Mouse (Mus musculus): ENCODE results near the gene Hacd3. TPM values are rescaled to one million over a fixed set of nuclear protein-coding genes. Genes with fewer than 3 reads are reported as not detected.
A peak's percentile ranks its signal among the peaks of the same experiment; 100 is the strongest.

Hacd3 gene
- polyA plus RNA-seq, 1 experiment from 2014 or later = 120 TPM

GRCm38 (mm10) chr9:65021887-65022579 is 540 bp upstream of the Hacd3 start:
- H3K4me1 ChIP-seq (replicated peaks; ENCODE audit: control insufficient read depth, insufficient read depth, low read length) = peaks cover 17% of the 10 kb centered on the region
- no peak for DNase-seq (ENCODE audit: low spot score)
- H3K4me3 ChIP-seq (ENCODE audit: low read depth, low read length) = peak overlapping the region; percentile 69
- no peak for ATAC-seq (replicated peaks; ENCODE audit: low FRiP score)
- 0 out of 2 replicates have a peak, but pooled peaks cover 3% of the 10 kb centered on the region for H3K27me3 ChIP-seq (ENCODE audit: control insufficient read depth, insufficient read depth, low read length)
- no peaks in the 10 kb centered on the region for H3K9me3 ChIP-seq (ENCODE audit: control insufficient read depth, low read length)
- H3K9ac ChIP-seq (ENCODE audit: low read length) = peak overlapping the region; percentile 87
- peak overlapping the region; percentile 80 for H3K4me2 ChIP-seq (ENCODE audit: low read depth, low read length, severe bottlenecking)
- H3K27ac ChIP-seq (ENCODE audit: low read depth, low read length) = peak overlapping the region; percentile 71
- WGBS = 17% methylated on average over 9 of the region's 9 CpGs
- H3K36me3 ChIP-seq (ENCODE audit: control insufficient read depth, insufficient read depth, low read length) = no peaks in the 10 kb centered on the region

GRCm38 (mm10) chr9:65020128-65020527 is 1.4 kb downstream of the Hacd3 start:
- Histone ChIP-seq H3K9me3 (ENCODE audit: control insufficient read depth, low read length) (no peaks in the 10 kb centered on the region), H3K27ac (ENCODE audit: low read depth, low read length) (no peak overlapping the region), H3K4me1 (replicated peaks; ENCODE audit: control insufficient read depth, insufficient read depth, low read length) (peaks cover 17% of the 10 kb centered on the region), H3K4me3 (ENCODE audit: low read depth, low read length) (peak overlapping the region; percentile 69), H3K9ac (ENCODE audit: low read length) (no peak overlapping the region; the same call in 1 of the 2 replicates), H3K36me3 (ENCODE audit: control insufficient read depth, insufficient read depth, low read length) (no peaks in the 10 kb centered on the region), H3K27me3 (ENCODE audit: control insufficient read depth, insufficient read depth, low read length) (0 out of 2 replicates have a peak, but pooled peaks cover 3% of the 10 kb centered on the region), H3K4me2 (ENCODE audit: low read depth, low read length, severe bottlenecking) (peak overlapping the region; percentile 80)
- WGBS = 79% methylated on average over 4 of the region's 4 CpGs
- DNase-seq (ENCODE audit: low spot score) (no peak), ATAC-seq (replicated peaks; ENCODE audit: low FRiP score) (no peak)

GRCm38 (mm10) chr9:65019146-65019545 is 2.3 kb downstream of the Hacd3 start:
- Histone ChIP-seq H3K4me1 (replicated peaks; ENCODE audit: control insufficient read depth, insufficient read depth, low read length) (peaks cover 17% of the 10 kb centered on the region), H3K9me3 (ENCODE audit: control insufficient read depth, low read length) (no peaks in the 10 kb centered on the region), H3K4me3 (ENCODE audit: low read depth, low read length) (no peak overlapping the region), H3K9ac (ENCODE audit: low read length) (no peak overlapping the region), H3K27me3 (ENCODE audit: control insufficient read depth, insufficient read depth, low read length) (0 out of 2 replicates have a peak, but pooled peaks cover 3% of the 10 kb centered on the region), H3K4me2 (ENCODE audit: low read depth, low read length, severe bottlenecking) (no peak overlapping the region), H3K27ac (ENCODE audit: low read depth, low read length) (no peak overlapping the region), H3K36me3 (ENCODE audit: control insufficient read depth, insufficient read depth, low read length) (no peaks in the 10 kb centered on the region)
- DNase-seq (ENCODE audit: low spot score) (no peak), ATAC-seq (replicated peaks; ENCODE audit: low FRiP score) (no peak)
- WGBS = 71% methylated on average over 3 of the region's 3 CpGs

GRCm38 (mm10) chr9:65018588-65019121 is 2.8 kb downstream of the Hacd3 start:
- H3K4me2 ChIP-seq (ENCODE audit: low read depth, low read length, severe bottlenecking) = no peak overlapping the region

GRCm38 (mm10) chr9:65017896-65018295 is 3.6 kb downstream of the Hacd3 start:
- H3K27me3 ChIP-seq (ENCODE audit: control insufficient read depth, insufficient read depth, low read length) = no peaks in the 10 kb centered on the region
- 89% methylated on average over 4 of the region's 4 CpGs for WGBS
- no peak overlapping the region for H3K4me2 ChIP-seq (ENCODE audit: low read depth, low read length, severe bottlenecking)

More at GRCm38 (mm10) chr9:65018588-65019121, 2.8 kb downstream of the Hacd3 start:
- no peak for DNase-seq (ENCODE audit: low spot score)
- Histone ChIP-seq H3K9me3 (ENCODE audit: control insufficient read depth, low read length) (no peaks in the 10 kb centered on the region), H3K4me1 (replicated peaks; ENCODE audit: control insufficient read depth, insufficient read depth, low read length) (peaks cover 17% of the 10 kb centered on the region), H3K4me3 (ENCODE audit: low read depth, low read length) (no peak overlapping the region), H3K27ac (ENCODE audit: low read depth, low read length) (no peak overlapping the region), H3K27me3 (ENCODE audit: control insufficient read depth, insufficient read depth, low read length) (0 out of 2 replicates have a peak, but pooled peaks cover 3% of the 10 kb centered on the region), H3K36me3 (ENCODE audit: control insufficient read depth, insufficient read depth, low read length) (no peaks in the 10 kb centered on the region), H3K9ac (ENCODE audit: low read length) (no peak overlapping the region)
- no peak for ATAC-seq (replicated peaks; ENCODE audit: low FRiP score)
- WGBS = 88% methylated on average over 3 of the region's 3 CpGs

GRCm38 (mm10) chr9:65016978-65017827 is 4.3 kb downstream of the Hacd3 start:
- H3K9ac ChIP-seq (ENCODE audit: low read length) = no peak overlapping the region
- no peak overlapping the region for H3K27ac ChIP-seq (ENCODE audit: low read depth, low read length)
- no peaks in the 10 kb centered on the region for H3K9me3 ChIP-seq (ENCODE audit: control insufficient read depth, low read length)
- H3K4me3 ChIP-seq (ENCODE audit: low read depth, low read length) = no peak overlapping the region
- DNase-seq (ENCODE audit: low spot score) (no peak), ATAC-seq (replicated peaks; ENCODE audit: low FRiP score) (no peak)
- no peak overlapping the region for H3K4me2 ChIP-seq (ENCODE audit: low read depth, low read length, severe bottlenecking)
- peaks cover 15% of the 10 kb centered on the region for H3K4me1 ChIP-seq (replicated peaks; ENCODE audit: control insufficient read depth, insufficient read depth, low read length)
- H3K36me3 ChIP-seq (ENCODE audit: control insufficient read depth, insufficient read depth, low read length) = no peaks in the 10 kb centered on the region
- 88% methylated on average over 16 of the region's 16 CpGs for WGBS
- no peaks in the 10 kb centered on the region for H3K27me3 ChIP-seq (ENCODE audit: control insufficient read depth, insufficient read depth, low read length)

More at GRCm38 (mm10) chr9:65017896-65018295, 3.6 kb downstream of the Hacd3 start:
- ATAC-seq (replicated peaks; ENCODE audit: low FRiP score) = no peak
- DNase-seq (ENCODE audit: low spot score) = no peak
- Histone ChIP-seq H3K4me3 (ENCODE audit: low read depth, low read length) (no peak overlapping the region), H3K36me3 (ENCODE audit: control insufficient read depth, insufficient read depth, low read length) (no peaks in the 10 kb centered on the region), H3K9me3 (ENCODE audit: control insufficient read depth, low read length) (no peaks in the 10 kb centered on the region), H3K27ac (ENCODE audit: low read depth, low read length) (no peak overlapping the region), H3K4me1 (replicated peaks; ENCODE audit: control insufficient read depth, insufficient read depth, low read length) (peaks cover 17% of the 10 kb centered on the region), H3K9ac (ENCODE audit: low read length) (no peak overlapping the region)

GRCm38 (mm10) chr9:65016241-65016977 is 5.1 kb downstream of the Hacd3 start:
- no peak overlapping the region for H3K4me2 ChIP-seq (ENCODE audit: low read depth, low read length, severe bottlenecking)
- H3K27ac ChIP-seq (ENCODE audit: low read depth, low read length) = no peak overlapping the region
- peaks cover 13% of the 10 kb centered on the region; the same call in 1 of the 2 replicates for H3K4me1 ChIP-seq (replicated peaks; ENCODE audit: control insufficient read depth, insufficient read depth, low read length)
- H3K27me3 ChIP-seq (ENCODE audit: control insufficient read depth, insufficient read depth, low read length) = no peaks in the 10 kb centered on the region
- no peaks in the 10 kb centered on the region for H3K9me3 ChIP-seq (ENCODE audit: control insufficient read depth, low read length)
- DNase-seq (ENCODE audit: low spot score) (no peak), ATAC-seq (replicated peaks; ENCODE audit: low FRiP score) (no peak)
- no peak overlapping the region for H3K9ac ChIP-seq (ENCODE audit: low read length)
- no peaks in the 10 kb centered on the region for H3K36me3 ChIP-seq (ENCODE audit: control insufficient read depth, insufficient read depth, low read length)
- 79% methylated on average over 4 of the region's 4 CpGs for WGBS
- no peak overlapping the region for H3K4me3 ChIP-seq (ENCODE audit: low read depth, low read length)

Measured in forebrain, embryonic 11.5 days (tissue).